Mouse (Mus musculus) stomach, embryonic 16.5 days (tissue): ENCODE results near the gene Syt6. TPM values are rescaled to one million over a fixed set of nuclear protein-coding genes. Genes with fewer than 3 reads are reported as not detected.

Experiments
- ATAC-seq: fragments of 200-750 bp; cut with Nextera tagmentation; 2 replicates; pipeline ENCODE4 v1.8.0; 2017; ENCODE audit warnings: moderate number of reproducible peaks, moderate TSS enrichment; ENCODE audit not compliant: insufficient read depth, low FRiP score
- H3K27ac ChIP-seq: fragments of 300-500 bp; sonication (generic); 2 replicates; pipeline ENCODE4 v1.5.1; 2014; ENCODE audit warnings: low read length
- H3K27me3 ChIP-seq: fragments of 300-500 bp; sonication (generic); 2 replicates; pipeline ENCODE4 v1.6.1; 2014; ENCODE audit warnings: low read length, control low read depth, mixed read lengths; ENCODE audit not compliant: control insufficient read depth, insufficient read depth
- H3K36me3 ChIP-seq: fragments of 300-500 bp; sonication (generic); 2 replicates; pipeline ENCODE4 v1.6.1; 2014; ENCODE audit warnings: low read length; ENCODE audit not compliant: control insufficient read depth, insufficient read depth
- H3K4me1 ChIP-seq: fragments of 300-500 bp; sonication (generic); 2 replicates; pipeline ENCODE4 v1.6.1; 2014; ENCODE audit warnings: low read length, control low read depth, mixed read lengths; ENCODE audit not compliant: control insufficient read depth, insufficient read depth
- H3K4me2 ChIP-seq: fragments of 300-500 bp; sonication (generic); 2 replicates; pipeline ENCODE4 v1.6.1; 2014; ENCODE audit warnings: low read depth, low read length, mixed read lengths
- H3K4me3 ChIP-seq: fragments of 300-500 bp; sonication (generic); replicated peaks from 2 replicates; pipeline ENCODE4 v1.5.1; 2014; ENCODE audit warnings: mild to moderate bottlenecking, low read length
- H3K9ac ChIP-seq: fragments of 300-500 bp; sonication (generic); 2 replicates; pipeline ENCODE4 v1.6.1; 2014; ENCODE audit warnings: low read length
- H3K9me3 ChIP-seq: fragments of 300-500 bp; sonication (generic); replicated peaks from 2 replicates; pipeline ENCODE4 v1.6.1; 2016; ENCODE audit warnings: low read length, control low read depth; ENCODE audit not compliant: control insufficient read depth
- WGBS: fragments of 180-500 bp; shearing (Covaris S2); extraction: QIAGEN DNeasy Blood & Tissue Kit; methylation state at CpG from one replicate; pipeline ENCODE4 v1.1.7; 2014; 5-methylcytosine and 5-hydroxymethylcytosine counted together
- polyA plus RNA-seq: library from polyadenylated mRNA; unstranded; fragments of >200 nt; fragmentation: Nextera tagmentation; extraction: Ambion mirVana; gene quantifications from 2 replicates; pipeline ENCODE4 v1.2.1, GENCODE M21; 2015

The Syt6 gene
- polyA plus RNA-seq, 1 experiment from 2014 or later: 1.9 TPM

DNA sequence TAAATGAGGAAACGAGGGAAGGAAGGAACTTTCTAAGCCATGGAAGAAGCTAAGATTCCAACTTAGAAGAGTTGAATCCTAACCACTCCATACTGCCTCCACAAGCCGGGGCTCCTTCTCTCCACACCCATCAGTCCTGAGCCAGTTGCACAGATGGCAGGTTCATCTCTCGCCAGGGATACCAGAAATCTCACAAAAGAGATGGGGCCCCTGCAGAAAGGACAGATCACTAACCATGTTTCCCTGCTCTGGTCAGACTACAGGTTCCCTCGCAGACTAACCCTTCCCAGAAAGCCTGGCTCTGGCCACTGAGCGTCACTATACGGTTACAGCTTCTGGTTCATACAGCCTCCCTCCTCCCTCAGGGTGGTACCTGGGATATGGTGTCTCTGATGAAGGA, 74.7 kb downstream of the Syt6 start:
- 80% methylated on average over 6 of the region's 6 CpGs for WGBS
- no peaks in the 10 kb centered on the region for H3K9me3 ChIP-seq
- no peak for ATAC-seq
- H3K4me2 ChIP-seq: no peak overlapping the region
- no peak overlapping the region for H3K4me3 ChIP-seq
- H3K27ac ChIP-seq: no peak overlapping the region
- no peaks in the 10 kb centered on the region for H3K27me3 ChIP-seq
- no peaks in the 10 kb centered on the region for H3K4me1 ChIP-seq
- no peak overlapping the region for H3K9ac ChIP-seq
- H3K36me3 ChIP-seq: no peaks in the 10 kb centered on the region

DNA sequence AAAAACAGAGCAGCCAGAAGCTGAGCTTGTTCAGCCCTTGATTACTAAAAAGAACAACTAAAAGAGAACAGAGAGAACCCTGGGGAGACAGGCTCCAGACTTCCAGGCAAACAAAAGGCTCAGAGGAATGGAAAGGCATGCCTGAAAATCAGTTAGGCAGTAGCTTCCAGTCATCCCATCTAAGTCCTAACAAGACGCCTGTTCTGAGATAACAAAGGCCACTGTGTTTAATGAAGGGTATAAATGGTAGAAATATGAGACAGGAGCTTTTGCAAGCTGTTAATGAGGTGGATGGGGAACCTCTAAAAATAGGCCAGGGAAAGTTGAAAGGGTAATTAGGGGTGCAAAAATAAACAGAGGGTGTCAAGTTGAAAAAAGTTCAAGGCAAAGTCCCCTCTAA, 75.4 kb downstream of the Syt6 start:
- whole genome bisulfite sequencing: 56% methylated on average over 1 of the region's 1 CpGs
- no peaks in the 10 kb centered on the region for H3K36me3 ChIP-seq

DNA sequence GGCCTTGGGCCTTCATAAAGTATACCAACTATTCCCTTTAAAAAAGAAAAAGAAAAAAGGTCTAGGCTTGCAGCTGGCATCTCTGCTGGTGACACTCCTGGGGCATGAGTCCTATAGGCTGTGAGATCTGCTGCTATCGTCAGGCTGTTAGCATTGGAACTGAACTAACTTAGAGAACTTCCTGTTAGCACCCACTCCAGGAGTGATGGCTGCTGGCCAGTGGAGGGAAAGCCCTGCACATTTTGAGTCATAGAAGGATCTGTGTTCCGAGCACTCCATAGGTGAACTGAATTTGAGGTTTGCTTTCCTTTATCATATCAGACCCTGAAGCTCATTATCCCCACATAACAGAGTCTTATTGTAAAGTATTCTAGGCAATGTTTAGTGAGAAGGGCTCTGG, 85.0 kb downstream of the Syt6 start:
- 59% methylated on average over 2 of the region's 2 CpGs for WGBS
- no peak overlapping the region for H3K4me3 ChIP-seq
- H3K4me1 ChIP-seq: no peaks in the 10 kb centered on the region
- no peaks in the 10 kb centered on the region for H3K27me3 ChIP-seq
- no peak overlapping the region for H3K27ac ChIP-seq
- H3K36me3 ChIP-seq: no peaks in the 10 kb centered on the region
- H3K9me3 ChIP-seq: no peaks in the 10 kb centered on the region
- no peak for ATAC-seq
- no peak overlapping the region for H3K9ac ChIP-seq
- no peak overlapping the region for H3K4me2 ChIP-seq

More for the DNA sequence above, 75.4 kb downstream of the Syt6 start:
- no peak overlapping the region for H3K27ac ChIP-seq
- H3K4me1 ChIP-seq: no peaks in the 10 kb centered on the region
- H3K4me3 ChIP-seq: no peak overlapping the region
- no peaks in the 10 kb centered on the region for H3K9me3 ChIP-seq
- no peaks in the 10 kb centered on the region for H3K27me3 ChIP-seq
- no peak overlapping the region for H3K9ac ChIP-seq
- no peak for ATAC-seq
- no peak overlapping the region for H3K4me2 ChIP-seq

DNA sequence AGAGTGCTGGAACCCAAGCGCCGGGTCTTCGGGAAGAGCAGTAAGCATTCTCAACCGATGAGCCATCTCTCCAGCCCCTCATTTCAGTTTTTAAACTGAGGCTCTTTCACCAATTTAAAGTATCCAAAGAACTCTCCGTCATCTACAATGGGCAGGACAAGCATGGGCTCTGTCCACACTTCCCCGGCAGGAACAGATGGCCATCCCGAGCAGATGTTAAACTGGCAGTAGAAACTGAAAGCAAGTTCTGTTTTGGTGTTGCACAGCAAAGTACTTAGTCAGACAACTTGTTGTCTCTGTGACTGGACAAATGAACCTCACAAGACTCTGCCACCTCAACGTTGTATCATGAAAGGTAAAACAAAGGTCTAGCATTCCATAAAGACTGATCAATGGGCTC, 86.7 kb downstream of the Syt6 start:
- WGBS: 81% methylated on average over 8 of the region's 8 CpGs
- Histone ChIP-seq H3K4me2 (no peak overlapping the region), H3K9ac (no peak overlapping the region), H3K9me3 (no peaks in the 10 kb centered on the region), H3K27me3 (no peaks in the 10 kb centered on the region), H3K36me3 (no peaks in the 10 kb centered on the region), H3K4me1 (no peaks in the 10 kb centered on the region), H3K4me3 (no peak overlapping the region), H3K27ac (no peak overlapping the region)
- ATAC-seq: no peak

DNA sequence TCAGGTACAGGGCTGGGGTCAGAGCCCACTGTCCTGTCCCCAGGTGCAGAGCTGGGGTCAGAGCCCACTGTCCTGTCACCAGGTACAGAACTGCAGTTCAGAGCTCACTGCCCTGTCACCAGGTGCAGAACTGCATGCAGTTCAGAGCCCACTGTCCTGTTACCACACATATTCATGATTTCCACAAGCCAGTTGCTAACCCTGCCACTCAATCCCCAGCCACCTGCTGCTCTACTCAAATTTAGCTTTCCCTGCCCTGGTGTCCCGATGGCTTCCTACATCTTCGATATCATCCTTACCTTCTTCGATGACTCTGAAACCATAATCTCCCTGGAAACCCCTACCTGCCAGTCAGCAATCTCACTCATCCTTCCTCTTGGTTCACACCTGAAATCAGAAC, 88.4 kb downstream of the Syt6 start:
- no peak overlapping the region for H3K9ac ChIP-seq
- no peak for ATAC-seq
- no peaks in the 10 kb centered on the region for H3K36me3 ChIP-seq
- H3K9me3 ChIP-seq: no peaks in the 10 kb centered on the region
- H3K4me3 ChIP-seq: no peak overlapping the region
- H3K27ac ChIP-seq: no peak overlapping the region
- no peak overlapping the region for H3K4me2 ChIP-seq
- H3K27me3 ChIP-seq: no peaks in the 10 kb centered on the region
- H3K4me1 ChIP-seq: no peaks in the 10 kb centered on the region
- 96% methylated on average over 3 of the region's 3 CpGs for WGBS

DNA sequence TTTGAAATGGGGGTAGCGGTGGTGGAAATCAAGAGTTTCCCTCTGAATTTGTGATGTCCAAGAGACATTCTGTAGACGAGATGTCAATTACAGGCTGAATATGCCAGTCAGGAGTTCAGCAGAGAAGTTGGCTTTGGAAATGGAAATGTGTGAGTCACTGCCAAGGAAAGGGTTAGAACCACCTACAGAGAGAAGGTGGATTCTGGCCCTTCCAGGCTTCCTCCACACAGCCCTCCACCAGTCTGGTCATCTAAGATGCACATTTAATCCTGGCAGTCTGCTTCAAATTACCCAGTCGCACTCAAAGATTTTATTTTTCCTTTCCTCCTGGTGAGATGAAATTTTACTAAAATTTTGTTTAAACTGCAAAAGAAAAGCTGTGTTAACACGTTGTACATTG, 97.1 kb downstream of the Syt6 start:
- 73% methylated on average over 4 of the region's 4 CpGs for WGBS
- Histone ChIP-seq H3K9ac (no peak overlapping the region), H3K4me1 (no peaks in the 10 kb centered on the region), H3K27ac (no peak overlapping the region), H3K4me3 (no peak overlapping the region), H3K4me2 (no peak overlapping the region), H3K36me3 (no peaks in the 10 kb centered on the region), H3K9me3 (no peaks in the 10 kb centered on the region), H3K27me3 (no peaks in the 10 kb centered on the region)
- no peak for ATAC-seq

DNA sequence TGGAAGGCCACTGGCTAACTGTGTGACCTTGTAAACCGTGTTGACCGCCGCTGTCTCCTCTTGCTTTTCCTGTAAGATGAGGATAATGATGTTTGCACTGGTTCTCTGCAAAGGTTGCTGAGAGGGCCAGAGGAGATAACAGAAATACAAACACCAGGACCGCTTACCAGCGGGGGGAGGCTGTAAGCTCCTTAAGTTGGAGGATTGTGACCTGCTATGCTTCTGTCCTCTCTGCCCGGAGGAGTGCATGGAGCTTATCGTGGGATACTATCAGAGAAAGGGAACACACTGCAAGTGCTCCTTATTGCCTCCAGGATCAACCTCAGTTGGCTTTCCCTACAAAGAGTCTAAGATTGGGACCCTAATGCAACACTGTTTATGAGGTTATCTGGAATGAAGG, 97.7 kb downstream of the Syt6 start:
- Histone ChIP-seq H3K4me2 (no peak overlapping the region), H3K27me3 (no peaks in the 10 kb centered on the region), H3K4me3 (no peak overlapping the region), H3K36me3 (no peaks in the 10 kb centered on the region), H3K4me1 (no peaks in the 10 kb centered on the region), H3K27ac (no peak overlapping the region), H3K9me3 (no peaks in the 10 kb centered on the region), H3K9ac (no peak overlapping the region)
- no peak for ATAC-seq
- 23% methylated on average over 7 of the region's 7 CpGs for WGBS

DNA sequence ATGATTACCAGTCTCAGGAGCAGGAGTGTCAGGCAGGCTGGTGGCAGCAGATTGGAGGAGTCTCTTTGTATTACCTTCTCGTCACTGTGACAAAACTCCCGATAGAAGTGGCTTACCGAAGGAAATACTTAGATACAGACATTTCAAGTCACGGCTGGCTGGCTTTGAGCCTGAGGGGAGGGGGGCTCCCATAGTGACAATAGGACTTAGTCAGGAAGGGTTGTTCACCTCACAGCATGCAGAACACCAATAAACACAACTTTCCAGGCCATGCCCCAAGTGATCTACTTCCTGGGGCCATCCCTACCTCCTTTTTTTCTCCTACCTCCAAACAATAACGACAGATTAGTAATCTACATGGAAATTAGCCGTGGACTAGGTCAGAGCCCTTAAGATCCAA, 103.8 kb downstream of the Syt6 start:
- Histone ChIP-seq H3K36me3 (no peaks in the 10 kb centered on the region), H3K9ac (no peak overlapping the region), H3K9me3 (no peaks in the 10 kb centered on the region), H3K4me3 (no peak overlapping the region), H3K27ac (no peak overlapping the region), H3K4me2 (no peak overlapping the region), H3K27me3 (no peaks in the 10 kb centered on the region), H3K4me1 (no peaks in the 10 kb centered on the region)
- no peak for ATAC-seq
- WGBS: 48% methylated on average over 6 of the region's 6 CpGs

DNA sequence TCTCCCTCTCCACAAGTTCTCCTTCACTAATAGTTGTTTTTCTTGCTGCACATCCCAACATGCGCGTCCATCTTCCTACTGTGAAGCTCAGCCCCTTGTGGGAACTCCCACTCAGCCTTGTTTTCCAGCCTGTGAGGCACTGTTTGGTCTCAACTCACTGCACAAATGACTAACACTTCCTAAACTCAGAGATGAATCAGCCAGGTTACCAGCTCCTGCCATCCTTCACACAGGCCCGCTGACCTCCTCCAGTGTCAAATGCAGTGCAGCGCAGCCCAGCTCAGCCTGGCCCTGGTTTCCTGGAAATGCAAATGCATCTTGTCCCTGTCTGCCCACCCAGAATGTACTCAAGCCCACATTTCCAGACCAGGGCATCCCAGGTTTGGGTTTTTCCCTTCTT, 107.4 kb downstream of the Syt6 start:
- H3K9ac ChIP-seq: no peak overlapping the region
- H3K4me3 ChIP-seq: no peak overlapping the region
- no peak overlapping the region for H3K27ac ChIP-seq
- WGBS: 52% methylated on average over 4 of the region's 4 CpGs
- H3K27me3 ChIP-seq: no peaks in the 10 kb centered on the region
- no peak for ATAC-seq
- H3K9me3 ChIP-seq: no peaks in the 10 kb centered on the region
- H3K4me1 ChIP-seq: no peaks in the 10 kb centered on the region
- no peak overlapping the region for H3K4me2 ChIP-seq
- no peaks in the 10 kb centered on the region for H3K36me3 ChIP-seq
